ENCODE assay signal across 26 mouse cellular contexts in the genomic region with DNA sequence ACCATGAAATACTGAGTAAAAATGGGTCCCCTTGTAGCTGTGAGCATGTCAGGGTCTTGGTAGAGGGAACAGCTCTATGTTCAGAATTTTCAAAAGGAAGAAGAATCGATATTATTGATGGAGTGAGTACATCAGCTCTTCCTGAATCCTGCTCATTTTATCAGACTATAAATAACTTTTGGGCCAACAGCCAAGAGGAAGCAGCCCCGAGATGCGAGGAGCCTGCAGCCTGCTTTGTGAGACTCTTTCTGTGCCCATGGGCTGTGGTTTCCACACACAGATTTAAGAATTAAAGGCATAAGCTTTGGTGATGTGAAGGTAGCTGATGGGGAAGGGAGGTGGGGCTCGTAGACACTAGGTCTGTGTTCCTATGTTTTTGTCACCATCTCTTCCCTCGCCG.
"Had no signal": no experiment of that assay in that cellular context is flagged by ENCODE, and none has a peak within 500 bp of the region (broad histone marks: within the 10 kb centered on the region; RNA-seq: fewer than 3 reads in every experiment).

No protein-coding gene starts in this region.

- DNase-seq: cerebellum, adult 2 months; cerebellum, adult 8-10 months; cerebellum, adult 9-10 months; cerebellum, adult 9-11 months; cerebellum, postnatal 10 days; cerebellum, postnatal 14 days; cerebellum, postnatal 25 days; cerebellum, postnatal 36 days; embryo, embryonic 11 days; gastrocnemius, adult 2 months; gastrocnemius, postnatal 10 days; gastrocnemius, postnatal 14 days; gastrocnemius, postnatal 25 days; gastrocnemius, postnatal 36 days; heart, adult 11 months; heart, adult 18-20 months; heart, adult 2 months had no signal

- H3K36me3 ChIP-seq: embryonic facial prominence, embryonic 10.5 days; embryonic facial prominence, embryonic 12.5 days; embryonic facial prominence, embryonic 13.5 days; embryonic facial prominence, embryonic 15.5 days; forebrain, embryonic 12.5 days; forebrain, embryonic 15.5 days; heart, embryonic 10.5 days had no signal

- H3K9me3 ChIP-seq: embryonic facial prominence, embryonic 10.5 days; embryonic facial prominence, embryonic 12.5 days; embryonic facial prominence, embryonic 13.5 days; embryonic facial prominence, embryonic 15.5 days; forebrain, embryonic 12.5 days; forebrain, embryonic 13.5 days; forebrain, embryonic 15.5 days; heart, embryonic 10.5 days had no signal

- H3K27me3 ChIP-seq: forebrain, embryonic 15.5 days had no signal

- H3K4me3 ChIP-seq: embryonic facial prominence, embryonic 10.5 days; embryonic facial prominence, embryonic 12.5 days; embryonic facial prominence, embryonic 13.5 days; embryonic facial prominence, embryonic 15.5 days; erythroblast, embryonic 14.5 days; forebrain, embryonic 12.5 days; forebrain, embryonic 13.5 days; forebrain, embryonic 15.5 days; gastrocnemius, adult 2 months; heart, adult 2 months; heart, embryonic 10.5 days had no signal

- H3K27ac ChIP-seq: embryonic facial prominence, embryonic 10.5 days; embryonic facial prominence, embryonic 12.5 days; embryonic facial prominence, embryonic 13.5 days; embryonic facial prominence, embryonic 15.5 days; forebrain, embryonic 12.5 days; forebrain, embryonic 13.5 days; forebrain, embryonic 15.5 days; gastrocnemius, adult 2 months; heart, adult 2 months; heart, embryonic 10.5 days had no signal

- H3K9ac ChIP-seq: embryonic facial prominence, embryonic 12.5 days; embryonic facial prominence, embryonic 13.5 days; embryonic facial prominence, embryonic 15.5 days; forebrain, embryonic 12.5 days; forebrain, embryonic 13.5 days; forebrain, embryonic 15.5 days had no signal

- ATAC-seq: forebrain, embryonic 13.5 days; forebrain, embryonic 15.5 days had no signal

- H3K4me2 ChIP-seq: embryonic facial prominence, embryonic 12.5 days; embryonic facial prominence, embryonic 13.5 days; embryonic facial prominence, embryonic 15.5 days; forebrain, embryonic 12.5 days; forebrain, embryonic 13.5 days; forebrain, embryonic 15.5 days had no signal

- H3K4me1 ChIP-seq: embryonic facial prominence, embryonic 12.5 days; embryonic facial prominence, embryonic 13.5 days; embryonic facial prominence, embryonic 15.5 days; heart, embryonic 10.5 days had no signal
